In genomic region chr11:56307051-56307450, GRCm38 (mm10) we compare ENCODE assay signal across 17 mouse cellular contexts.
DNase-seq lines count a peak whose midpoint lies in the region; ATAC-seq and TF ChIP-seq lines count a peak whose summit lies in the region.
"Had no signal": no experiment of that assay in that cellular context is flagged by ENCODE, and none has a peak within 500 bp of the region (broad histone marks: within the 10 kb centered on the region; RNA-seq: fewer than 3 reads in every experiment).

No protein-coding gene starts in this region.

- TF ChIP-seq EP300 in stomach, postnatal 0 days (optimal IDR thresholded peaks at IDR 0.05), result no peak

- no peak overlapping the region for H3K4me2 ChIP-seq in kidney, postnatal 0 days (ENCODE audit: low read length)
- H3K4me2 ChIP-seq in kidney, embryonic 16.5 days (replicated peaks; ENCODE audit: low read depth, low read length), result no peak overlapping the region
- no peak overlapping the region for H3K4me2 ChIP-seq in midbrain, postnatal 0 days (ENCODE audit: low read depth, low read length, poor library complexity, severe bottlenecking)
- H3K4me2 ChIP-seq in midbrain, embryonic 15.5 days, result no peak overlapping the region
- no peak overlapping the region for H3K4me2 ChIP-seq in stomach, postnatal 0 days (replicated peaks; ENCODE audit: low read depth)
- no peak overlapping the region for H3K4me2 ChIP-seq in forebrain, embryonic 13.5 days
- H3K4me2 ChIP-seq: lung, embryonic 15.5 days had no signal

- no peaks in the 10 kb centered on the region for H3K9me3 ChIP-seq in kidney, postnatal 0 days (replicated peaks; ENCODE audit: low read length)
- H3K9me3 ChIP-seq in kidney, embryonic 16.5 days (ENCODE audit: low read length), result no peaks in the 10 kb centered on the region
- H3K9me3 ChIP-seq in midbrain, postnatal 0 days (ENCODE audit: low read length), result no peaks in the 10 kb centered on the region
- H3K9me3 ChIP-seq in midbrain, embryonic 15.5 days, result no peaks in the 10 kb centered on the region
- H3K9me3 ChIP-seq in stomach, postnatal 0 days (ENCODE audit: control insufficient read depth, low read length), result no peaks in the 10 kb centered on the region
- H3K9me3 ChIP-seq in forebrain, embryonic 13.5 days (replicated peaks), result no peaks in the 10 kb centered on the region
- H3K9me3 ChIP-seq: lung, embryonic 15.5 days; midbrain, embryonic 10.5 days had no signal

- H3K27ac ChIP-seq in kidney, postnatal 0 days, result no peak overlapping the region
- no peak overlapping the region for H3K27ac ChIP-seq in kidney, embryonic 16.5 days (ENCODE audit: low read length)
- no peak overlapping the region for H3K27ac ChIP-seq in midbrain, postnatal 0 days (ENCODE audit: low read depth, low read length)
- H3K27ac ChIP-seq in midbrain, embryonic 15.5 days, result no peak overlapping the region
- no peak overlapping the region for H3K27ac ChIP-seq in stomach, postnatal 0 days (replicated peaks)
- H3K27ac ChIP-seq in forebrain, embryonic 13.5 days, result no peak overlapping the region
- H3K27ac ChIP-seq: lung, embryonic 15.5 days; midbrain, embryonic 10.5 days had no signal

- peak; percentile 18 for DNase-seq in kidney, postnatal 0 days (ENCODE audit: low spot score)
- no peak for DNase-seq in midbrain, postnatal 0 days (ENCODE audit: low spot score)
- no peak for DNase-seq in Patski (ENCODE audit: low read depth, low spot score)
- no peak for DNase-seq in stomach, postnatal 0 days (ENCODE audit: low spot score)
- DNase-seq: adrenal gland, adult 8-10 months; heart, adult 18-20 months; heart, postnatal 4 days; kidney, adult 11 months; layer of hippocampus, adult 9-11 months; left cerebral cortex, postnatal 4 days had no signal

- H3K4me1 ChIP-seq in kidney, postnatal 0 days (replicated peaks; ENCODE audit: insufficient read depth, low read length), result no peaks in the 10 kb centered on the region
- H3K4me1 ChIP-seq in kidney, embryonic 16.5 days (ENCODE audit: insufficient read depth, low read length), result no peaks in the 10 kb centered on the region
- no peaks in the 10 kb centered on the region for H3K4me1 ChIP-seq in midbrain, postnatal 0 days (ENCODE audit: insufficient read depth, low read length)
- no peaks in the 10 kb centered on the region for H3K4me1 ChIP-seq in midbrain, embryonic 15.5 days
- no peaks in the 10 kb centered on the region for H3K4me1 ChIP-seq in stomach, postnatal 0 days (replicated peaks; ENCODE audit: control insufficient read depth, insufficient read depth)
- H3K4me1 ChIP-seq in forebrain, embryonic 13.5 days, result no peaks in the 10 kb centered on the region
- H3K4me1 ChIP-seq: lung, embryonic 15.5 days; midbrain, embryonic 10.5 days had no signal

- POLR2A ChIA-PET in Patski (lab: Charles Lee), result no interaction called here

- no peaks in the 10 kb centered on the region for H3K27me3 ChIP-seq in kidney, postnatal 0 days (ENCODE audit: insufficient read depth, low read length)
- H3K27me3 ChIP-seq in kidney, embryonic 16.5 days (ENCODE audit: insufficient read depth, low read length), result no peaks in the 10 kb centered on the region
- no peaks in the 10 kb centered on the region for H3K27me3 ChIP-seq in midbrain, postnatal 0 days (ENCODE audit: insufficient read depth, low read length)
- no peaks in the 10 kb centered on the region for H3K27me3 ChIP-seq in midbrain, embryonic 15.5 days (replicated peaks)
- H3K27me3 ChIP-seq in Patski, result no peaks in the 10 kb centered on the region
- H3K27me3 ChIP-seq in stomach, postnatal 0 days (ENCODE audit: control insufficient read depth, insufficient read depth, low read length), result no peaks in the 10 kb centered on the region
- H3K27me3 ChIP-seq in forebrain, embryonic 13.5 days, result no peaks in the 10 kb centered on the region
- H3K27me3 ChIP-seq: lung, embryonic 15.5 days had no signal

- no peaks in the 10 kb centered on the region for H3K36me3 ChIP-seq in kidney, postnatal 0 days (ENCODE audit: insufficient read depth, low read length)
- H3K36me3 ChIP-seq in kidney, embryonic 16.5 days (ENCODE audit: insufficient read depth, low read length), result no peaks in the 10 kb centered on the region
- no peaks in the 10 kb centered on the region for H3K36me3 ChIP-seq in midbrain, postnatal 0 days (ENCODE audit: insufficient read depth, low read length)
- no peaks in the 10 kb centered on the region for H3K36me3 ChIP-seq in midbrain, embryonic 15.5 days (replicated peaks)
- no peaks in the 10 kb centered on the region for H3K36me3 ChIP-seq in stomach, postnatal 0 days (ENCODE audit: control insufficient read depth, insufficient read depth, low read length)
- no peaks in the 10 kb centered on the region for H3K36me3 ChIP-seq in forebrain, embryonic 13.5 days (ENCODE audit: poor library complexity, severe bottlenecking)
- H3K36me3 ChIP-seq: G1E; lung, embryonic 15.5 days; midbrain, embryonic 10.5 days had no signal

- CTCF ChIA-PET in Patski (lab: Charles Lee), result interaction anchor here (0.9 to 1.6 kb wide), 4 partner anchors 11 to 142 kb away, joined by 3 to 4 read pairs (median 4); no protein-coding TSS in a partner anchor

- in situ Hi-C loops in Patski (cut with MboI; ENCODE audit: low pct_unique_long_range_greater_than_20kb), result no loop called here

- WGBS in kidney, postnatal 0 days, result 25% methylated on average over 3 of the region's 3 CpGs
- 30% methylated on average over 3 of the region's 3 CpGs for WGBS in kidney, embryonic 16.5 days
- 32% methylated on average over 3 of the region's 3 CpGs for WGBS in midbrain, postnatal 0 days
- WGBS in midbrain, embryonic 15.5 days, result 42% methylated on average over 3 of the region's 3 CpGs
- 27% methylated on average over 3 of the region's 3 CpGs for WGBS in stomach, postnatal 0 days
- 46% methylated on average over 3 of the region's 3 CpGs for WGBS in forebrain, embryonic 13.5 days

- H3K9ac ChIP-seq in kidney, postnatal 0 days (ENCODE audit: low read depth, low read length), result no peak overlapping the region
- H3K9ac ChIP-seq in kidney, embryonic 16.5 days (replicated peaks; ENCODE audit: low read length), result no peak overlapping the region
- H3K9ac ChIP-seq in midbrain, postnatal 0 days (replicated peaks; ENCODE audit: low read length, poor library complexity, severe bottlenecking), result no peak overlapping the region
- H3K9ac ChIP-seq in midbrain, embryonic 15.5 days, result no peak overlapping the region
- H3K9ac ChIP-seq in stomach, postnatal 0 days (ENCODE audit: low read length), result no peak overlapping the region
- no peak overlapping the region for H3K9ac ChIP-seq in forebrain, embryonic 13.5 days
- H3K9ac ChIP-seq: lung, embryonic 15.5 days had no signal

- peak; percentile 55 for TF ChIP-seq CTCF in kidney, postnatal 0 days (IDR thresholded peaks at IDR 0.05; ENCODE audit: low read depth)
- TF ChIP-seq CTCF in midbrain, postnatal 0 days (IDR thresholded peaks at IDR 0.05), result peak; percentile 60
- peak; percentile 38 for TF ChIP-seq CTCF in Patski (IDR thresholded peaks at IDR 0.05)
- peak; percentile 54 for TF ChIP-seq CTCF in stomach, postnatal 0 days (IDR thresholded peaks at IDR 0.05; ENCODE audit: low read depth)

- no peak overlapping the region for H3K4me3 ChIP-seq in kidney, postnatal 0 days (replicated peaks; ENCODE audit: low read depth, low read length)
- no peak overlapping the region for H3K4me3 ChIP-seq in kidney, embryonic 16.5 days (ENCODE audit: low read length)
- no peak overlapping the region for H3K4me3 ChIP-seq in midbrain, postnatal 0 days (ENCODE audit: low read depth, low read length)
- H3K4me3 ChIP-seq in midbrain, embryonic 15.5 days, result no peak overlapping the region
- no peak overlapping the region for H3K4me3 ChIP-seq in stomach, postnatal 0 days (ENCODE audit: low read depth, low read length)
- H3K4me3 ChIP-seq in forebrain, embryonic 13.5 days, result no peak overlapping the region
- H3K4me3 ChIP-seq: erythroblast, embryonic 14.5 days; lung, embryonic 15.5 days; midbrain, embryonic 10.5 days had no signal

- no peak for ATAC-seq in kidney, postnatal 0 days (replicated peaks; ENCODE audit: low FRiP score, low read depth)
- ATAC-seq in kidney, embryonic 16.5 days (ENCODE audit: low FRiP score, low TSS enrichment), result no peak
- no peak for ATAC-seq in midbrain, postnatal 0 days (ENCODE audit: low FRiP score)
- no peak for ATAC-seq in midbrain, embryonic 15.5 days (replicated peaks)
- no peak for ATAC-seq in Patski
- ATAC-seq in stomach, postnatal 0 days (ENCODE audit: low FRiP score, low TSS enrichment), result no peak
- ATAC-seq in forebrain, embryonic 13.5 days, result no peak
